Mouse (Mus musculus): Measurements from ENCODE around the gene Purb. TPM values are rescaled to one million over a fixed set of nuclear protein-coding genes. Genes with fewer than 3 reads are reported as not detected.

Gene Purb
- polyA plus RNA-seq, 1 experiment from 2014 or later = 24.6 TPM

DNA sequence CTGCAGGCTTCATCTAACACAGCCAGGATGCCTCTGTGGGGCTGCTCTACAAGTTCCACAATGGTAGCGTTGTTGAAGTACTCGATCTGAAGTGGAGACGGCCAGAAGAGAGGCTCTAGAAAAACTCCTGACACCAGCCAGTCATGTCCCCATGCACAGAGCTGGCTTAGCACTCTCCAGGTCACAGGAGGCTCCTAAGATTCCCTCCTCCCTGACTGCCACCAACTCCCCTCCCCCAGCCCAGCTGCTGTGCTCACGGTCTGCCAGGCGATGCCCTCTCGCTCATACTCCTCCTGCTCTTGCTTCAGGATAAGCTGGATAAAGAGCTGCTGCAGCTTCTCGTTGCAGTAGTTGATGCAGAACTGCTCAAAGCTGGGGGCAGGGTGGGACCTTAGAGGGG is 39.1 kb upstream of the Purb start:
- no peaks in the 10 kb centered on the region for H3K9me3 ChIP-seq (ENCODE audit: control insufficient read depth, low read length)
- no peak overlapping the region for H3K9ac ChIP-seq (ENCODE audit: low read depth, low read length)
- H3K27ac ChIP-seq (ENCODE audit: low read length) = no peak overlapping the region
- WGBS = 36% methylated on average over 7 of the region's 7 CpGs
- no peak for ATAC-seq
- no peaks in the 10 kb centered on the region for H3K27me3 ChIP-seq (replicated peaks; ENCODE audit: control insufficient read depth, insufficient read depth, low read length)
- H3K4me1 ChIP-seq (ENCODE audit: control insufficient read depth, insufficient read depth, low read length) = peaks cover 3% of the 10 kb centered on the region; the same call in 1 of the 2 replicates
- H3K4me2 ChIP-seq (ENCODE audit: low read depth, low read length) = no peak overlapping the region
- H3K4me3 ChIP-seq (ENCODE audit: low read length) = no peak overlapping the region
- H3K36me3 ChIP-seq (ENCODE audit: control insufficient read depth, insufficient read depth, low read length) = no peaks in the 10 kb centered on the region

DNA sequence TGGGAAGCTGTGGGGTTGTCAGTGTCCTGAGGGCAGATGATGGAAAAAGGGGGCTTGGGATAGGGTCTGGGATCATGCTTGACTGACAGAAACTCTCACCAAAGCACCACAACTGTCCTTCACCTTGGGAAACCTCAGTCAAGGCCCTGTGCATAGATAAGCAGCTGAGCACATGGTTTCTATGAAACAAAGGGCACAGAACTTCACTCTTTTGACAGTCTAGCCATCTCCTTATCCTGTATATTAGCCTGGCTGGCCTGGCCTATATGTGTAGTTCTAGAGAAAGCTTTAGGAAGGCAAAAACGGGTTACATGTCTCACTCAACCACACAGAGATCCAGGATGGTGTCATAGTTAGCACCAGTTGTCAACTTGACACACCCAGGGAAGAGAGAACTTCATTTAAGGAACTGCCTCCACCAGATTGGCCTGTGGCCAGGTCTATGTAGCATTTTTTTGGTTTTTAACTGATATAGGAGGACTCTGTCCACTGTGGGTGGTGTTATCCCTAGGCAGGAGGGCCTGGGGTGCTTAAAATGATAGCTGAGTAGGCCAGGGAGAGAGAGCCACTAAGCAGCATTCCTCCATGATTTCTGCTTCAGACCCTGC is 32.7 kb upstream of the Purb start:
- Histone ChIP-seq H3K27me3 (replicated peaks; ENCODE audit: control insufficient read depth, insufficient read depth, low read length) (no peaks in the 10 kb centered on the region), H3K4me3 (ENCODE audit: low read length) (no peak overlapping the region), H3K36me3 (ENCODE audit: control insufficient read depth, insufficient read depth, low read length) (no peaks in the 10 kb centered on the region), H3K9me3 (ENCODE audit: control insufficient read depth, low read length) (no peaks in the 10 kb centered on the region), H3K4me1 (ENCODE audit: control insufficient read depth, insufficient read depth, low read length) (peaks cover 3% of the 10 kb centered on the region; the same call in 1 of the 2 replicates), H3K27ac (ENCODE audit: low read length) (no peak overlapping the region), H3K4me2 (ENCODE audit: low read depth, low read length) (no peak overlapping the region), H3K9ac (ENCODE audit: low read depth, low read length) (no peak overlapping the region)
- 63% methylated on average over 1 of the region's 1 CpGs for WGBS
- no peak for ATAC-seq

GRCm38 (mm10) chr11:6506516-6506915 is 30.8 kb upstream of the Purb start:
- ATAC-seq = no peak
- Histone ChIP-seq H3K9ac (ENCODE audit: low read depth, low read length) (no peak overlapping the region), H3K9me3 (ENCODE audit: control insufficient read depth, low read length) (no peaks in the 10 kb centered on the region), H3K4me2 (ENCODE audit: low read depth, low read length) (no peak overlapping the region), H3K27me3 (replicated peaks; ENCODE audit: control insufficient read depth, insufficient read depth, low read length) (no peaks in the 10 kb centered on the region), H3K4me1 (ENCODE audit: control insufficient read depth, insufficient read depth, low read length) (peaks cover 3% of the 10 kb centered on the region; the same call in 1 of the 2 replicates), H3K36me3 (ENCODE audit: control insufficient read depth, insufficient read depth, low read length) (no peaks in the 10 kb centered on the region), H3K4me3 (ENCODE audit: low read length) (no peak overlapping the region), H3K27ac (ENCODE audit: low read length) (no peak overlapping the region)
- WGBS = 67% methylated on average over 9 of the region's 9 CpGs

- peak; percentile 88 for ATAC-seq
- Histone ChIP-seq H3K27me3 (replicated peaks; ENCODE audit: control insufficient read depth, insufficient read depth, low read length) (no peaks in the 10 kb centered on the region), H3K9me3 (ENCODE audit: control insufficient read depth, low read length) (no peaks in the 10 kb centered on the region), H3K4me3 (ENCODE audit: low read length) (no peak overlapping the region), H3K4me1 (ENCODE audit: control insufficient read depth, insufficient read depth, low read length) (peaks cover 3% of the 10 kb centered on the region; the same call in 1 of the 2 replicates), H3K27ac (ENCODE audit: low read length) (peak overlapping the region; percentile 69), H3K9ac (ENCODE audit: low read depth, low read length) (no peak overlapping the region; the same call in 1 of the 2 replicates), H3K4me2 (ENCODE audit: low read depth, low read length) (0 out of 2 replicates have a peak overlapping the region, but pooled peaks have one; percentile 3), H3K36me3 (ENCODE audit: control insufficient read depth, insufficient read depth, low read length) (no peaks in the 10 kb centered on the region)
- 58% methylated on average over 6 of the region's 6 CpGs for WGBS
Measured at GRCm38 (mm10) chr11:6504689-6505088, 29.0 kb upstream of the Purb start.

- peak; percentile 15; the same call in 1 of the 2 replicates for ATAC-seq
- WGBS = 63% methylated on average over 3 of the region's 3 CpGs
Measured at GRCm38 (mm10) chr11:6504226-6504625, 28.5 kb upstream of the Purb start.

GRCm38 (mm10) chr11:6502506-6502905 is 26.8 kb upstream of the Purb start:
- H3K9ac ChIP-seq (ENCODE audit: low read depth, low read length) = no peak overlapping the region
- H3K27me3 ChIP-seq (replicated peaks; ENCODE audit: control insufficient read depth, insufficient read depth, low read length) = no peaks in the 10 kb centered on the region
- peak; percentile 67 for ATAC-seq
- WGBS = 85% methylated on average over 2 of the region's 2 CpGs
- no peaks in the 10 kb centered on the region for H3K9me3 ChIP-seq (ENCODE audit: control insufficient read depth, low read length)
- H3K4me3 ChIP-seq (ENCODE audit: low read length) = no peak overlapping the region
- H3K27ac ChIP-seq (ENCODE audit: low read length) = no peak overlapping the region
- H3K36me3 ChIP-seq (ENCODE audit: control insufficient read depth, insufficient read depth, low read length) = no peaks in the 10 kb centered on the region
- no peak overlapping the region for H3K4me2 ChIP-seq (ENCODE audit: low read depth, low read length)
- peaks cover 3% of the 10 kb centered on the region; the same call in 1 of the 2 replicates for H3K4me1 ChIP-seq (ENCODE audit: control insufficient read depth, insufficient read depth, low read length)

More at GRCm38 (mm10) chr11:6504226-6504625, 28.5 kb upstream of the Purb start:
- Histone ChIP-seq H3K27me3 (replicated peaks; ENCODE audit: control insufficient read depth, insufficient read depth, low read length) (no peaks in the 10 kb centered on the region), H3K9ac (ENCODE audit: low read depth, low read length) (no peak overlapping the region; the same call in 1 of the 2 replicates), H3K27ac (ENCODE audit: low read length) (peak overlapping the region; percentile 69), H3K4me3 (ENCODE audit: low read length) (no peak overlapping the region), H3K9me3 (ENCODE audit: control insufficient read depth, low read length) (no peaks in the 10 kb centered on the region), H3K36me3 (ENCODE audit: control insufficient read depth, insufficient read depth, low read length) (no peaks in the 10 kb centered on the region), H3K4me2 (ENCODE audit: low read depth, low read length) (peak overlapping the region; percentile 3; the same call in 1 of the 2 replicates), H3K4me1 (ENCODE audit: control insufficient read depth, insufficient read depth, low read length) (peaks cover 3% of the 10 kb centered on the region; the same call in 1 of the 2 replicates)

DNA sequence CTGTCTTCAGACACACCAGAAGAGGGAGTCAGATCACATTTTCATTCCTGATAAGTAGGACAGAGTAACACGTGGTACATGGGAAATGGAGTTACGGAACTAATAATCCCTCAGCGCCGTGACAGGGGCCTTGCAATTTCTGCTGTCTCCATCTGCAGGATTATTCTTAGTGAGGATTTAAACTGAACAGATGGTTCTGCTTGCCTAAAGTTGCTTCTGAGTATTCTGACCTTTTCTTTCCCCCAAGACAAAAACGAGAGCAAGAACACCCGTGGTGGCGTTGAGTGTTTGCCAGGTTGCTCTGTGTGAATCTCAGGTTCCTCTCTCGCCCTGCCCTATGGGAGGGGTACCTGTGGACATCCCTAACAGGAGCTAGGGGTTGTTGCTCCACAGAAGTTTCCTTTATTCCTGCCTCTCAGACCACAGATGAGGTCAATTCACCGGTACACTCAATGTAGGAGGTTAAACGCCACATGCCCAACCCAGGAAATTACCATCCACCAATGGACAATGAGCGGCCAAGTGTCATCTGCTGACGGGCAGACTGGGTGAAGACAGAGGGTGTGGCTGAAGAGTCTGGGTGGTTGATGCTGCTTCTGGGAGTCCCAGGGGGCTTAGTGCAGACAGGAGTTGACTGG is 21.7 kb upstream of the Purb start:
- no peaks in the 10 kb centered on the region for H3K9me3 ChIP-seq (ENCODE audit: control insufficient read depth, low read length)
- H3K4me3 ChIP-seq (ENCODE audit: low read length) = no peak overlapping the region
- no peak overlapping the region for H3K27ac ChIP-seq (ENCODE audit: low read length)
- no peaks in the 10 kb centered on the region for H3K27me3 ChIP-seq (replicated peaks; ENCODE audit: control insufficient read depth, insufficient read depth, low read length)
- no peak overlapping the region for H3K4me2 ChIP-seq (ENCODE audit: low read depth, low read length)
- no peak for ATAC-seq
- no peak overlapping the region for H3K9ac ChIP-seq (ENCODE audit: low read depth, low read length)
- 78% methylated on average over 12 of the region's 12 CpGs for WGBS
- no peaks in the 10 kb centered on the region for H3K36me3 ChIP-seq (ENCODE audit: control insufficient read depth, insufficient read depth, low read length)
- no peaks in the 10 kb centered on the region for H3K4me1 ChIP-seq (ENCODE audit: control insufficient read depth, insufficient read depth, low read length)

DNA sequence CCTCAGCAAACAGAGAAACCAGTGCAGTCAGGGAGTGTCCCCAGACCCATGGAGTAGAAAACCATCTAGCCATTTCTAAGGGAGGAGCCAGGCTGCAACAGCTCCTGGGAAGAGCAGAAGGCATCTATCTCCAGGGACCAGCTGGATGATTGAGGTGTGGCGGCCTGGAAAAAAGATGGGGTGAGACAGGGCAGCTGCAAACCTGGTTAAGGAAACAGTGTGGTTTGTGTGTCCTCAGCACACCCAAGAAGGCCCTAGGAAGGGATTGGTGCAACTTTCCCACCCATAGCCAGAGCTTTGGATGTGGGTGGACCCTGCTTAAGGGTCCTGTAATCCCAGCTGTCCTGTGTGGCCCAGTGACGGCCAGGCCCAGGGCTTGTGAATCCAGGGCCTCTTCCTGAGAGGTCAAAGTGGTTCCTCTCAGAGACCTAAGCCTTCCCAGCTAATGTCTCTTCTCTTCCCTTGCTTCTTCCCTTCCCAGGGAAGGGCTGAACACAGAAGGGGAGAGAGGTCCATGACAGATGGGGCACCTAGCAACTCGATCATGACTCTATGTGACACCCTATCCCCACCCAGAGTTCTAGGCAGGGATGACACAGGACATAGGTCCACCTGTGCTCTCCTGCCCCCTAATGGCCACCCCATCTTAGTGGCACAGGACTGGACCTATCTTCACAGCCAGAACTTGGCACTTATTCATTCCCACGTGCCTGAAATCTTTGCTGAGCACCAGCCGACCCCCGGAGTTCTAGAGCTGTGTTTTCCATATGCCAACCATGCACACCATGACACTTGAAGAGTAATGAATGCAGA is 14.2 kb upstream of the Purb start:
- 52% methylated on average over 6 of the region's 6 CpGs for WGBS
- no peak overlapping the region for H3K27ac ChIP-seq (ENCODE audit: low read length)
- no peaks in the 10 kb centered on the region for H3K36me3 ChIP-seq (ENCODE audit: control insufficient read depth, insufficient read depth, low read length)
- no peak overlapping the region for H3K9ac ChIP-seq (ENCODE audit: low read depth, low read length)
- no peak overlapping the region for H3K4me2 ChIP-seq (ENCODE audit: low read depth, low read length)
- H3K4me3 ChIP-seq (ENCODE audit: low read length) = no peak overlapping the region
- H3K4me1 ChIP-seq (ENCODE audit: control insufficient read depth, insufficient read depth, low read length) = 0 out of 2 replicates have a peak, but pooled peaks cover 5% of the 10 kb centered on the region
- H3K9me3 ChIP-seq (ENCODE audit: control insufficient read depth, low read length) = no peaks in the 10 kb centered on the region
- no peaks in the 10 kb centered on the region for H3K27me3 ChIP-seq (replicated peaks; ENCODE audit: control insufficient read depth, insufficient read depth, low read length)
- peak; percentile 53; the same call in 1 of the 2 replicates for ATAC-seq

DNA sequence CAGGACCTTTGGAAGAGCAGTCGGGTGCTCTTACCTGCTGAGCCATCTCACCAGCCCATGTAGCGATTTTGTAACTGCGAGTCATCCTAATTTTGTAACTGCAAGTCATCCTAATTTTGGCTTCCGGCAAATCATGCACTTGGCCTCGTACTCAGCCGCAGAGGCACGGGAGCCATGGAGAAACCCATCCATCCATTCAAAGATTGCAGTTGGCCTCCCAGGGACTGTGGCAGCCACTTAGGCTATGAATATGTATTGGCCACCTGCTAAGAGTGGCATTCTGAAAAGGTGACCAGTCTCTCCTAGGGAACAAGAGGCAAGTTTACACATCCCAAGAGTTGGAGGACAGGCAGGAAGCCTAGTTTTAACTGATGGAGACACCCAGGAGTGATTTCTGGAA is 13.5 kb upstream of the Purb start:
- H3K4me3 ChIP-seq (ENCODE audit: low read length) = no peak overlapping the region
- no peak overlapping the region for H3K27ac ChIP-seq (ENCODE audit: low read length)
- no peak overlapping the region for H3K4me2 ChIP-seq (ENCODE audit: low read depth, low read length)
- 86% methylated on average over 7 of the region's 7 CpGs for WGBS
- H3K4me1 ChIP-seq (ENCODE audit: control insufficient read depth, insufficient read depth, low read length) = 0 out of 2 replicates have a peak, but pooled peaks cover 5% of the 10 kb centered on the region
- no peaks in the 10 kb centered on the region for H3K27me3 ChIP-seq (replicated peaks; ENCODE audit: control insufficient read depth, insufficient read depth, low read length)
- H3K9me3 ChIP-seq (ENCODE audit: control insufficient read depth, low read length) = no peaks in the 10 kb centered on the region
- no peak for ATAC-seq
- no peak overlapping the region for H3K9ac ChIP-seq (ENCODE audit: low read depth, low read length)
- H3K36me3 ChIP-seq (ENCODE audit: control insufficient read depth, insufficient read depth, low read length) = no peaks in the 10 kb centered on the region
